Mouse (Mus musculus) bone marrow macrophage, adult 2 months (primary cell): Measurements from ENCODE around the gene Gnb1l. TPM values are rescaled to one million over a fixed set of nuclear protein-coding genes. Genes with fewer than 3 reads are reported as not detected.

Experiments
- H3K27ac ChIP-seq: 2 replicates; pipeline ENCODE4 v1.5.1; 2012; ENCODE audit warnings: low read depth, low read length; ENCODE audit not compliant: insufficient read depth
- H3K4me1 ChIP-seq: 2 replicates; pipeline ENCODE4 v1.6.1; 2012; ENCODE audit warnings: low read length; ENCODE audit not compliant: control insufficient read depth, insufficient read depth
- H3K4me3 ChIP-seq: 2 replicates; pipeline ENCODE4 v1.5.1; 2012; ENCODE audit warnings: mild to moderate bottlenecking, low read length, moderate library complexity; ENCODE audit not compliant: insufficient read depth
- CTCF ChIP-seq: IDR thresholded peaks from 2 replicates; pipeline ENCODE4 v1.5.1; 2012; ENCODE audit warnings: low read depth, mild to moderate bottlenecking, low read length, moderate library complexity
- POLR2A ChIP-seq: IDR thresholded peaks from 2 replicates; pipeline ENCODE4 v1.6.1; 2012; ENCODE audit warnings: mild to moderate bottlenecking, low read depth, low read length, borderline replicate concordance
- polyA plus RNA-seq: library from polyadenylated mRNA; stranded (reverse); fragments of >200 nt; gene quantifications from 2 replicates; pipeline ENCODE4 v1.2.4, GENCODE M21; 2012; ENCODE audit not compliant: missing spikeins, insufficient read depth, insufficient read length

Gnb1l gene
- polyA plus RNA-seq, 1 experiment, result 1.8 TPM

GRCm38 (mm10) chr16:18584901-18585510 is 86.5 kb downstream of the Gnb1l start:
- TF ChIP-seq CTCF, result no peak
- TF ChIP-seq POLR2A, result no peak
- Histone ChIP-seq H3K4me1 (no peaks in the 10 kb centered on the region), H3K4me3 (no peak overlapping the region), H3K27ac (no peak overlapping the region)

DNA sequence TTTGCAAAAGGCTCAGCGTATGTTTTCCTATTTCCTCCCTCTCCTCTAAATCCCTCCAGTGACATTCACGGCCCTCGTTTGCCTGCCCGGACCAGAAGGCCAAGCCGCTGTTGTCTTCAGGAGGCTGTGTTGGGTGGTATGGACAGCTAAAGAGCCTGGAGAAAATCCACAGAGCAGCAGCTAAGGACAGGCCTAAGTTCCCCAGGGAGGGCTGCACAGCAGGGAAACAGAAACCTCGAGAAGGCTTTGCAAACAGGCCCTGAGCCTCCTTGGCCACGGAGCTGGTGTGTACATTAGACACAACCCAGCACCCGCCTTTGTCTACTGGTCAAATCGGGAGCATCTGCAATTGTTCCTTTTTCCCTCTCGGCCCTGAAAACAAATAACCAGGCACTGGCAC is 87.2 kb downstream of the Gnb1l start:
- H3K4me3 ChIP-seq, result no peak overlapping the region
- no peaks in the 10 kb centered on the region for H3K4me1 ChIP-seq
- no peak for TF ChIP-seq POLR2A
- TF ChIP-seq CTCF, result no peak
- no peak overlapping the region for H3K27ac ChIP-seq

DNA sequence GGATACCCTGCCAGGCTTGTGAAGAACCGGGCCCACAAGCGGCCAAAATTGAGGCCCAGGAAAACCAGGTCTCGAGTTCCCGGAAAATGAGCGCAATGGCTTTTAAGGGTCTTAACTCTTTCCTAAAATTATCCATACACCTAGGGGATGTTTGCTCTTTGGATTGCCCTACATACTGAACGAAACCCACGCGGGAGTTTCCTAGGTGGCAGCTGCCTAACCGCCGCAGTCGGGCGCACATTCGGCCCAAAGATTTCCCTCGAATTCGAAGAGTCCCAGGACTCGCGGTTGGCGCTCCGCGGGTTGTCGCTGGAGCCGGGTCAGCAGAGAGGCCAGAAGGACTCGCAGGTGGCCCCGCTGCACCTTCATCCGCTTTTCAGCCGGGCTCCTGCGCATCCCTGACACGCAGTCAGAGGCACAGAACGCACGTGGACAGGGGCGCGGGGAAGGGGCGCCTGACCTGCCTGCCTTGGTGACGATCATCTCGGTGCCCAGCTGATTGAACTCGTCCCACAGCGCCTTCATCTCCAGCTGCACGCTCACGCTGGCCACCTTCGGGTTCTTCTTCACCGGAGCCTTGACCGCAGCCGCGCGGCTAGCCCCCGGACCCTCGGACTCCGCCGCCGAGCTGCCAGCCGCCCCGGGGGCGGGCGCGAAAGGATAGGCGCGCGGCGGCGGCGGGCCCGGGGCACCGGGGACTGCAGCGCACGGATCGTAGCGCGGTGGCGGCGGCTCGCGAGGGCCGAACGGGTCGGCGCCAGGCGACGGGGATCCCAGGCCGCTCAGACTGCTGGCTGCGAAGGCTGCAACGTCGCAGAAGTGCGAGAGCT is 87.8 kb downstream of the Gnb1l start:
- H3K4me1 ChIP-seq, result no peaks in the 10 kb centered on the region
- TF ChIP-seq CTCF (no peak), POLR2A (no peak)
- H3K27ac ChIP-seq, result no peak overlapping the region
- H3K4me3 ChIP-seq, result no peak overlapping the region

DNA sequence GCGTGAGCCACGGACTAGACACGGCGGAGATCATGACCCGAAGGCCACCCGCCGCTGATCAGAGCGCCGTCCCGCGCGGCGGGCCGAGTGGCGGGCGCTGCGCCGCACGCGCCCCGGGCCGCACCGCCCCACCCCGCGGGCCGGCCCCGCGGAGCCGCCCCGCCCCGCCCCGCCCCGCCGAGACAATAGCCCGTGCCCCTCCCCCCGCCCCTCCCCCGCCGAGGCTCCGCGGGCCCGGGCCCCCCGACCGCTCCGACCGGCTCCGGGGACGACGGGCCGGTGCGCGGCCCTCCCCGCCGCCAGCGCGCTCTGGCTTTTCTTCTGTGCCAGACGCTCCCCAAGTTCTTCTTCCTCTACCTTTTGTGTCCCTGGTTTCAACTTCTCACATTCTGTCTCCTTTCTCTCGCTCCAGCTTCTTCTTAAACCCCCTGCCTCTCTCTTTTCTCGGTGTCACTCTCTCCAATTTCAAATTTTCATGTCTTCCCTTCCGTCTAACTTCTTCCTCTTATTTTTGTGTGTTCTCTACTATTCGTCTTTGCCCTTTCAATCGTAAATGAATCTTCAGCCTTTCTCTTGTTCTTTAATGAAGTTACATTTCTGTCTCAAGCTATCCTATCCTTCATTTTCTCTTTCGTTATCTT is 88.5 kb downstream of the Gnb1l start:
- Histone ChIP-seq H3K4me3 (no peak overlapping the region), H3K4me1 (no peaks in the 10 kb centered on the region), H3K27ac (no peak overlapping the region)
- no peak for TF ChIP-seq POLR2A

DNA sequence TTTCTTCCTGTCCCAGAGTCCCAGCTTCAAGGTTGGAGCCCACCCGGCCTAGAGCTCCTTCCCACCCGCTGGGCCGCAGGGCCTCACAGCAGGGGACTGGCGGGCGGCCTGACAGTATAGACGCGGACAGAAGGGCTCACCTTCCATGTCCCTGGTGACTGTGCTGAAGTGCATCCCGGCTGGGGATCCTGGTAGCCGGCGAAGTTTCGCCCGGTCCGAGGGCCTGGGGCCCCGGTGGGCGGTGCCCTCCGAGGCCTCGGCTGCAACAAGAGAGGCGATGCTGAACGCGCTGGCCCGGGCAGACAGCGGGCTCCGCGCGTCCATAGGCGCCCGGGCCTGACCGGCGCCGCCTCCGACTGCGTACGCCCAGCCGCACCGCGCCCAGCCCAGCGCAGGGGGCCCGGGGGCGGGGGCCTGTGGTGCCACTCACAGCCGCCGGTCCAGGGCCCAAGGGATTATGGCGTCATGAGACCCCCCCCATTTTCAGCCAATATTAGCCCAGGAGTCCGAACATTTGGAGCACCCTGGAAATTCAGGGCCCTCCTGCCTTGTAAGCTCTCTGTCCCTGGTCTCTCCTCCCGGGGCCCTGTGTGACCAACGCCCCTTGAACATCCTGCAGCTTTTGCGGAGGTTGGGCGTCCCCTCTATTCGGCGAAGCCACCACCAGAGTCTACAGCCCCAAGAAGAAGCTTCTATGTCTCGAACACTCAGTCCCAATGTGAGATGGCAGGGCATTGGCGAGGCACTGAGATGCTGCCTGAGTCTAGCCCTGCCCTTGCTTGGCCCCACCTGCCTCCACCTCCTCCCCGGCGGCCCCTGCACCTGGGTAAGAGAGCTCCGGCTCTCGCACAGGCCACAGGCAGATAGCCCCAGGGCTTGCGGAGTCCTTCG is 89.6 kb downstream of the Gnb1l start:
- H3K4me3 ChIP-seq, result no peak overlapping the region
- no peak for TF ChIP-seq POLR2A
- no peak for TF ChIP-seq CTCF
- H3K27ac ChIP-seq, result no peak overlapping the region
- H3K4me1 ChIP-seq, result no peaks in the 10 kb centered on the region

DNA sequence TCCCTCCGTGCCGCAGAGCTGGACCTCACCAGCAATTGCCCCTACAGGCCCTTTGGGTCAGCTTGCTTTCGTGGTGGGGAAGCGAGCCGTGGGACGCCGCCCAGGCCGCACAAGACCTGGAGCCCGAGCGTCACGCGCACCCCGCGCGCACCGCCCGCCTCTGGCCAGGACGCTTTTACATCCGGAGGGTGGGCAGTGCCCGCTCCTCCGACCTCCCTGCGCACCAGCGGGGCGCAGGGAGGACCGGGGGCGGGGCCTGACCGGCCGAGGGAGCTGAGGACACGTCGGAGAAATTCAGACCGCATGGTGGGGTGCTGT is 90.2 kb downstream of the Gnb1l start:
- Histone ChIP-seq H3K4me3 (no peak overlapping the region), H3K4me1 (no peaks in the 10 kb centered on the region), H3K27ac (no peak overlapping the region)
- TF ChIP-seq CTCF (no peak), POLR2A (no peak)

DNA sequence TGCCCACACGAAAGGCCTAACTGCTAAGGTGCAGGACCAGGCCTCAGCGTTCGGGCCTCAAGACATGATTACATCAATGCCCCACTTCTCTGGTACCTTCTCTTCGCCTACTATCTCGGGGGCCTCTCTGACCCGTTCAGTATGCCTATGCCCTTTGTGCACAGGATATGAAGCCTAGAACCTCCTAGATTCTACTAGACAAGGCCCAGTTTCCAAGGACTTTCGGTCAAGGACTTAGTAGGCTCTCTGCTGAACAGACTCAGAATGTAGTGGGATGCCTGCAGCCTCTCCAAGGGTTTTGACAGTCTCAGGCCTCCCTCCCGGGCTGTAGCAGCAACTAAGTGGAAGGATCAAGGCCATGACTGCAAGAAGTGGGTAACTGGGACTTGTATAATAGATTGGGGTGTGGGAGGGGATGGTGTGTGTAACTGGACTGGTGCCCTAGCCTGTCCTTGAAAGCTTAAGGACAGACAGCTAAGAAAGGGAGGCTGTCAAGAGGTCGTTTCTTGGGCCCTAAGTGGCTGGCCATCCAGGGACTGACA is 90.6 kb downstream of the Gnb1l start:
- H3K4me1 ChIP-seq, result no peaks in the 10 kb centered on the region

GRCm38 (mm10) chr16:18589804-18590790 is 91.6 kb downstream of the Gnb1l start, which contains the start of gene Tbx1:
Gene Tbx1, minus strand, starts transcription at chr16:18590671.
- TF ChIP-seq CTCF, result peak; percentile 23; the same call in 1 of the 2 replicates
- TF ChIP-seq POLR2A, result no peak
- Histone ChIP-seq H3K4me1 (no peaks in the 10 kb centered on the region), H3K4me3 (peak within 1 kb of the TSS; percentile 51), H3K27ac (no peak within 1 kb of the TSS)

More for the DNA sequence above, 90.6 kb downstream of the Gnb1l start:
- H3K27ac ChIP-seq, result no peak overlapping the region
- H3K4me3 ChIP-seq, result no peak overlapping the region
- TF ChIP-seq POLR2A (no peak), CTCF (no peak)
